Mouse (Mus musculus) left cerebral cortex, adult 11 months (tissue): Measurements from ENCODE around the gene Snx10.
A peak's percentile ranks its signal among the peaks of the same experiment; 100 is the strongest.

Experiments
- DNase-seq: peaks from one replicate; pipeline ENCODE4 v3.0.0; 2022; ENCODE audit warnings: low spot score

The Snx10 gene

DNA sequence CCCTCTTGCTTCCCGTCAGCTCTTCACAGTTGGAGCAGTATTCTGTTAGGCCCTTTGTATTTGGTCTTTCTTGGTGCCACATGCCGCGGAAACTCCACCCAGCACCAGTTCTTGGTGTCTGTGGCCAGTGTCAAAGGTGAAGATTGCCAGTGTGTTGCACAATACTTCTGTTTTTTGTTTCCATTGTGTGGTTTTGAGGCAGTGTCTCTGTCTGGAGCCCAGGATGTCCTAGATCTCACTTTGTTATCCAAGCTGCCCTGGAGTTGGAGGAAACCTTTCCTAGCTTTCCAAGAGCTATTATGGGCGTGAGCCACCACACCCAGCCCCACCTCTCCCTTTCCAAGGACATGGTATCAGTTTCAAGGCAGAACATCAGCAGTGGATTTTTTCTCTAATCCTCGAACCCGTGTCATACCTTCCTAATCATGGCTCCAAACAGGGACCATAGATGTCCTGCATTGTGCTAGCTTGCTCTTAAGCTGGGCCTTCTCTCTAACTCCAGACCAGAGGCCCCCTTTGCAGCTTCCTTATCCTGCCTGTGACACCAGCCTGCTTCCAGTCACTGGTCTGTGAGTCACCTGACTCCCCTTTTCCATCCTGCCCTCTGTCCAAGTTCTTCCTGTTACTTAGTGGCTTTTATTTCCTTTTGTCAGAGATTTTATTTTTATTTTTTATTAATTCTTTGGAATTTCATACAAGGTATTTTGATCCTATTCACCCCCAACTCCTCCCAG is 9.9 kb downstream of the Snx10 start:
- DNase-seq, result no peak

DNA sequence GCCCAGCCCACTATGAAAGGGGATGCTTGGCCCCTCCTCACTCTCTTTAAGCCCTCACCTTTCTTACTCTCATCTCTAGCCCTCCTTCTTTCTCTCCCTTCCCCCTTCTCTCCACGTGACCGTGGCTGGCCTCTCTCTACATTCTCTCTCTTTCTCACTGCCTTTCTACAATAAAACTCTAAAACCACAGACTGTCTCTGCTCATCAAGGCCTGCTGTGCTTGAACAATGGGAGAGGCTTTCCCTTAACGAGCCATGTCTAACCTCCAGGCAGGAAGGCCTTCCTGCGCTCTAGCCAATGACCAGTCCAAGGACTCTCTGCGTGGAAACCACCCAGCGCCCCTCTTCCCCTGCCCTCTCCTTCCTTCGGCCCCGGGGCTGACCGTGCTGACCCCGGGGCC is 11.9 kb downstream of the Snx10 start:
- no peak for DNase-seq

DNA sequence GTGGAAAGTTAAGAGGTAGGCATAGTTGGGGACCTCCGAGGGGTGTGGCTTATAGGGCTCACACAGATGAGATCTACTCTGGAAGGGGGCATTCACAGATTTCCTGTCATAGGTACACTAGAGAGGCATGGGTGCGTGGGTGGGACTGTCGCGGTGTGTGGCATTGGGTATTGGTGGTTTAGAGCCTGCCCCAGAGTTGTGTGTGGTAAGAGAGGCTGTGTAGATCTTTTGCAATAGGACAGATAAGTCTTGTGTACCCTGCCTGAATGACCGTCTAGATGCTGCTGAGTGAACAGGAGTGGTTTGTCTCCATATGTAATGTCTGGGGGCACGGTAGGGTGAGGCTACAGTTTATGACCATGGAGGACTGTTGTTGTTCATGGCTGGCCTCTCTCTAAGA is 16.8 kb downstream of the Snx10 start:
- DNase-seq, result no peak

DNA sequence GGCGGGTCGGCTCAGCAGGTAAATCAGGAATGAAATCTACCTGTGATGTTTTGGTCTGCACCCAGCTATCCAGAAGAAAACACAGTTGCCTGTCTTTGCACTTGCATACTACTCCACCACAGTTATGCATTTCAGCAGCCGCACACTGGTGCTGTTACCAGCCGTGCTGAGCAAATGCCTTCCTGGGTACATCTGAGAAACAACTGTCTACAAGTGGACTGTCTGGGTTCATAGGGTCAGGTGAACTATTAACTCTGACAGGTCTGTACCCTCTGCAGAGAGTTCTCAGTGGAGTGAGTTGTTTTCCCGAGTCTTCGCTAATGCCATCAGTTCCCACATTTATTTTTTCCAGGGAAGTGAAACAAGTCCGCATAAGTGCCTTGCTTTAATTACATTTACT is 17.7 kb downstream of the Snx10 start:
- DNase-seq, result no peak

DNA sequence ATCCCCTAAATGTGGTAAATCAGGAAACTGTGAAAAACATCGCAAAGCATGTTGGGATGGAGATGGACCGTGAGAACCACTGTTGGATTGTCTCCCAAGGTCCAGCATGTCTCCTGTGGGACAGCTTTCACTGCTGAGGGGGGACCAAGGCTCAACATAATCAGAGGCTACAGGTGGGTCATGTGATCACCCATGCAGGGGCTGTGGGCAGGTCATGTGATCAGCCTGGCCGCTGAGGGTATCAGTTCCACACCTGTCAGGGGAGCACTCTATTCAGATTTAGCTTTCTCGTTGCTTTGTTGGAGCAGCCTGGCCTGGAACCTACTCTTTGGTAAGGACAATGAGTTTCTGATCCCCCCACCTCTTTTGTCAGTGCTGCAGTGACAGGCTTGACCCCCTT is 18.4 kb downstream of the Snx10 start:
- no peak for DNase-seq

DNA sequence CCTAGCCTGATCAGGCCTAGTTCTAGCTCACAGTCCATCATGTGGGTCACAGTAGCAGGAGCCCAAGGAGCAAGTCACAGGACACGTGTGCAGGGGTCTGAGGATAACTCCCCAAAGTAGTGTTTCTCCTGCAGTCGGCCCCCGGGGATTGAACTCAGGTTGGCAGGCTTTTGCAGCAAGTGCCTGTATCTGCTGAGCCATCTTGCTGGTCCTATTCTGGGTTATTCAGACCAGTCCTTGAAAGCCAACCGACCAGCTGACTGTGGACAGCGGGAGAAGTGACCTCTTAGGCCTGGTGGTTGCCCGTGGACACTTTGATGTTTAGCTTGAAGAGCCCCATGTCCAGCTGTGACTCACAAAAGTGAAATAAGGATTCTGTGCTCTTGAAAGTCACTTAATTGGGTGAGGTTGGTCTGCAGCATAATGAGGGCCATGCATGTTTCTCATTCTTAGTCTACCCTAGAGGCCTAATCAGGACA is 20.0 kb downstream of the Snx10 start:
- DNase-seq, result no peak

DNA sequence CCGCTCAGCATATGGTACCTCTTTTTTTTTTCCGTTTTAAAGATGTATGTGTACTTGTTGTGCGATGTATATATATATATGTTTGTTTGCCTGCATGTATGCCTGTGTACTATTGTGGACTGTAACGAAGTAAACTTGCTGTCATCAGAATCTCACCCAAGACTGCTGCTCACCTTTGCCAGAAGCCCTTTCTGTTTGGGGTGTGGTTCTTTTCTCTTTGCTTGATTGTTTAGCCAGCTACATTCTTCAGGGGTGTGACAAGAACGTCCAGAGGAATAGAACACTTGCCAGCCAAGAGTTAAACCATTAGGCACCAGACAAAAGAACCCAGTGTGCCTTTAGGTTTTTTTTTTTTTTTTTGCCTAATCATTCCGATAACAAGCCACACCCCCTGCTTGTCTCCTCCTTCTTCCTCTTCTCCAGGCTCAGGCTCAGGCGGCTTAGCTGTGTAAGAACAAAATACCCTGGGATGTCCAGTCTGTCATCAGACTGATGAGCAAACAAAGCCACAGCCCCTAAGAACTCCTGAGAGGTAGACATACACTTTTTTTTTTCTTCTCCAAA is 20.5 kb downstream of the Snx10 start:
- DNase-seq, result no peak

DNA sequence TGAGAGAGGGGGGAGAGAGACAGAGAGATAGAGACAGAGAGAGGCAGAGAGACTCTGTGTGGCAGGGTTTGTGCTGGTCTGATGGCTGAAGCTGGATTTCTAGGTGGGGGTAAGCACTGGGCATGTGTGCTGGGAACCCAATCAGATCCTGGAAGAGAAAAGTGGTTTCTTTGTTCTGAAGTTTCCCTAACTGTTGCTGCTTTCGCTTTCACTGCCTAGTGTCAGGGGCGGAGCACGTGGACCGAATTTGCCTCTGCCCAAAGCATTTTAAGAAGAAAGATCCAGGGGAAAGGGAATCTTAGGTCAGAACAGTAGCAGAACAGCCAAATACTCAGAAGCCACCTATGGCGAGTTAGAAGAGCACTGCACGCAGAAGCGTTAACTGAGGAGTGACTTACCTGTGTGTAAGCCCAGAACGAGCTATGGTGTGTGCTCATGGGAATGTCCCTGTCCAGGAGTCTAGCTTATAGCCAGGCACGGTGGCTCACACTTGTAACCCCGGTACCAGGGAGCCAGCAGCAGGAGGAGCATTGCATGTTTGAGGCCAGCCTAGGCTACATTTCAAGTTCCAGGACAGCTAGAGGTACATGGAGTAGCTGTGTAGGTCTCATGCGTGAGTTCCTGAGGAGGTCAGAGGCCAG is 21.6 kb downstream of the Snx10 start:
- DNase-seq, result no peak

DNA sequence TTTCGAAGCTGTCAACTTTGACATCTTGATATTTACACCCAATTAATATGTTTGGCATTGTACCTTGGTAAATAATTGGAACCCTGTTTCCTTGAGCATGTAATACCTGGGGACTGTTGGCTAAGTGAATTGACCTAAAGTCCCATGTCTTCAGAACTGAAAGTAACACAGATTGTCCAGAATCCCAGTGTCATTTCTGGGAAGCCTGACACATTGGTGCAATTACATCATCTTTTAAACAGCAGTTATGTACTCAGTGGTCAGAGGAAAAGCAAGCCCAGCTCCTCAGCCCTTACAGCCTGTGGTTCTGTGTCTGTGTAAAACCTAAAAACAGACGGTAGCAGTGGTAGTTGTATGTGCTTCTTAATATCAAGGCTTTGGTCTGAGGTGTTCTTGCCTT is 22.4 kb downstream of the Snx10 start:
- no peak for DNase-seq

DNA sequence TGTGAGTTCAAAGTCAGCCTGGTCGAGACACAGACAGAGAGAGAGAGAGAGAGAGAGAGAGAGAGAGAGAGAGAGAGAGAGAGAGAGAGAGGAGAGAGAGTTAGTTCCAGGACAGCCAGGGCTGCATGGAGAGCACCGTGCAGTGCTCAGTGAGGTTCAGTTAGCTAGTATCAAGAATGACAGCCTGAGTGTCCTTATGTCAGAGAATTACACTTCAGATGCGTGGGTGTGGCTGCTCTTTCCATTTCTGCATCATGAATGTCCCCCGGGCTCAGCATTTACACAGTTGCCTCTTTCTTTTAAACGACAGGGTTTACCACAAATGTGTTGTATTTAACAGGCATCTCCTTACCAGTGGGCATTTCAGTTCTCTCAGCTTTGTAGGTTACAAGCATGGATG is 25.1 kb downstream of the Snx10 start:
- no peak for DNase-seq

DNA sequence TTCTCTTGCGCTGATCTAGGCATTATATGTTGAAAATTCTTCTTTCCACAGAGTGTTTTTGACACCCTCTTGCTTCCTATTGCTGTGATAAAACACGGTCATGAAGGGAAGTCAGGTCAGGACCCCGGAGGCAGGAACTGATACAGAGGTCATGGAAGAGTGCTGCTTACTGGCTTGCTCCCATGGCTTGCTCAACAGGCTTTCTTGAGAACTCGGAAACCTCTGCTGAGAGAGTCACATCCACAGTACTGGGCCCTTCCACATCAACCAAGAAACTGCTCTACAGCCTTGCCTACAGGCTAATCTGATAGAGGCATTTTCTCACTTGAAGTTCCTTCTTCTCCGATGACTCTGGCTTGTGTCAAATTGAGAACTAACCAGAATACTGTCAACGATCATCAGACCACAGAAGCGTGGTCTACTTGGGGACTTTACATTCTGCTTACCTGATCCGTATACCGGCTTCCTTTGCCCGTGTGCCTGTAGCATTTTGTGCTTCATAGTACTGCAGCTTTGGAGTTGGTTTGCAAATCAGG is 27.6 kb downstream of the Snx10 start:
- DNase-seq, result no peak

DNA sequence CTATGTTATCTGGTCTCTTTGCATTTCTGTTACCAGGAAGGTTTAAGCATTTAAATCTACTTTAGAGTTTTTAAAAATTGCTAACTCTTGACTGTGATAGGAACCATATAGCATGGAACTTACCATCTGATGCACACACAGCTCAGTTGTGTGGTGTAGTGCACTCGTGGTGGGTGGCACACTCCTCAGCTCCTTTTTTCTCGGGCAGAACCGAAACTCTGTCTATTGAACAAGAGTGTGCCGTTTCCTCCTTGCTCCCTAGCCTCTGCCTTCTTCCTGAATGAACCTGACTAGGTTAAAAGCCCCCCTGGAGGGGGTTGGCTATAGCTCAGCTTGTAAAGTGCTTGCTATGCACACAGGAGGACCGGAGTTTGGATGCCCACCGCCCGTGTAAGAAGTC is 32.9 kb downstream of the Snx10 start:
- DNase-seq, result no peak

DNA sequence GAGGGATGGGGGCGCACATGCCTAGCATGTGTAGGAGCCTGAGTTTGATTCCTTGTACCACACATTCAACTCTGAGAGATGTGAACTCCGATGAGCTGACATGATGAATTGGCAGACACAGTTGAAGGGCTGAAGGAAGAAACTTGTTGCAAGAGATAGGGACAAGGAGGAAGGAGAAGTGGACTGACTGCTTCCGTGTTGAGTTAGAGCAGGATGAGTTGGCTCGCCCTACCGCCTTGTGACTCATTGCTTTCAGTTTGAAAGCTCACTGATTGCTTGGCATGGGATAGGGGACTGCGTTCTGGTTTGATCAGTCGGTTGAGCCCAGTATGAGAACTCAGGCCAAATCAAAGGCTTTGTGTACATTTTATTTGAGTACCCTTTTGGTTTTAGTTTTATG is 34.6 kb downstream of the Snx10 start:
- DNase-seq, result no peak

DNA sequence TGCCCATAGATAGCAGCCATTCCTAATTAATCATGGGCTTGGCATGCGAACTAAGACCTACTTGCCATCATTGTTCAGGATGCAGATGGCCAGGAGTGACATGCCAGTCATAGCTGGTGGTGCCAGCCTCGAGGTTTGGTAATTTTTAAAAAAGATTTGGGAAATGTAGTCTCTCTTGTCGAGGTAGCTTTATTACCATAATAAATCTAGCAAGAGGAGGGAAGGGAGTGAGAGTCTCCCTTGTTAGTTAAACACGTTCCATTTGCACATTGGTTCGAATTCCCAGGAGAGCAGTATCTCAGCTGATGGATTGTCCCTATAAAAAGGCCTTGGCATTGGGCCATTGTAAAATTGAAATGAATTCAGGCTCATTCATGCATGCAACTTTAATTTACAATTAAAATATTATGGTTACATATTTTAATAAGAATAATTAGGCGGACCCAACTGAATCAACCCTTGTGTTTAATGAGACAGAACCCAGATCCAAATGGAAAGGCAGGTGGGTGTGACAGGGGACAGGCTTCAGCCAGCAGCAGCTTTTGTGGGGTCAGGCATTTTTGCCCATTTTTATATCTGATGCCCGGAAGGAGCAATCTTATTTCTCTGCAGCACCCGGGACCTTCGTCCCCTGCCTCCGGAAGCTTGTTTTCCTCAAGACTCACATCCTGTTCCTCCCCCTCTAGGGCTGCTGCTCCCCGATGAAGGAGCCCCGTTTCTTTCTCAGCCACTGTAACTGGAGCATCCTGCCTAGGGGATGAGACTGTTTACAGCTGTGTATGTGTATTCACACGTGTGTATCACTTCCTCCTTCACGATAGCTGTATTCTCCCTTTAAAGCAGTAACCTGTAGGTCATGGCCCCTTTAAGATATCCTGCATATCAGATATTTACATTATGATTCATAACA is 43.3 kb downstream of the Snx10 start:
- no peak for DNase-seq

DNA sequence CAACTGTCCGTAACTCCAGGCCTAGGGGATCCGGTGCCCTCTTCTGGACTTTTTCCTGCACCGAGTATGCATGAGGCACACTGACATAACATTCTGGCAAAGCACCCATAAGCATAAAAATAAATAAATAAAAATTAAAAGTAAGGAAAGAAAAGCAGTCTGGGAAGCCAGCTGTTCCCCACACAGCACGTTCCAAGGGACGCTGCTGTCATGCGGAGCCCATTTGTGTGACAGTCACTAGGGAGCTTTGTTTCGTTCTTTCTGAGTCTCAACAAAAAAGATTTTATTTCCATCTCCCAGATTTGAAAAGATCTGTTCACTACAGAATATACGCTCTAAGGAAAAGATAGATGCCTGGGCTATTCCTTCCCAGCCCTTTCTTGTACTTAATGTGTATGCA is 45.4 kb downstream of the Snx10 start:
- no peak for DNase-seq

DNA sequence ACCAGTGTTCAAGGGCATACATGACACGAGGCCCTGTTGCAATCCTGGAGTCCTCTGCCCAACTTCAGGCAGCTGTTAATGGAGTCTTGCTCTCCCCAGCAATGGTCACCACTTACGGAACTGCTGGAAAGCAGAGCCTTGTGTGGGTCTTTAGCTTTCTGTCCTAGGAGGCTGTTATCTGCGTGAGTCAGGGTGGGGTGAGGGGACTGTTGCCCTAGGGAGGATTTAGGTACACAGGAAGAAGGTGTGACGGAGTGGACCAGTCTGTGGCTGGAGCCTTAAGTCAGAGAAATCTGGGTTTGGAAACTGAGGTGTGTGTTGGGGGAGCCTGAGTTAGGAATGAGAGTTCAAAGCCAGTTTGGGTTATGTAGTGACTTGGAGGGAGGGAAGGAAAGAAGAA is 49.4 kb downstream of the Snx10 start:
- DNase-seq, result no peak

DNA sequence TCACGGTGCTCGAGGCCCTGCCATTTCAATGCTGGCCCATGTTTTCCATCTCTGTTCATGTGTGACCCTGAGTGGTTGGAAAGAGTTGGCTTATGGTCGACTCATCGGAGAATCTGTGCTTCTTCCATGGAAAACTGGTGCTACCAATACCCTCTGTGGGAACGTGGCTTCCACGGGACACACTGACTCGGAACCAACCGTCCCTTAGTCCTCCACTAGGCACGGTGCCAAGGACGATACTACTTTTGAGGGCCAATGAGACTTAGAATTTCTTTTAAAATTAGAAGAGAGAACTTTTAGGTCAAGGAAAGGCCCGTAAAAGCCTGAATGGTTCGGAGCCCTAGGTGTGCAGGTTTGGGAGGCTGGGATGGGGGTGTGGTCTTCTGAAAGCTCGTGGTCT is 50.4 kb downstream of the Snx10 start:
- DNase-seq, result no peak

DNA sequence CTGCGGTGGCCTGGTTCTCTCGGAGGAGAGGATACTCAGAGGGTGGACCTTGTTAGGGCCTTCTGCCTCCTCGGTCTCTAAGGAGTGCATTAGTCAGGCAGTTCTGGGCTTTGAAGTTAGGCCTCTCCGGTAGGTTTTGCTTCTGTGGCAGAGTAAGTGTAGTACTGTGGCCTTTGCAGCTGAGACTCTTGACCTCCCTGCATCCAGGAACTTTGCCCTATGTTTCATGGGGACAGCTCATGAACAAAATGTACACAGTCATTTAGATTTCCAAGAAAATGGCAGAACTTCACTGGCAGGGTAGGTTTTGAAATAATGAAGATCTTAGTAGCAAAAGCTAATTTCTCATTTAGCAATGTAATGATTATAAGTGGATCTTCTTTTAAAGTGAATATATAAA is 54.7 kb downstream of the Snx10 start:
- no peak for DNase-seq

DNA sequence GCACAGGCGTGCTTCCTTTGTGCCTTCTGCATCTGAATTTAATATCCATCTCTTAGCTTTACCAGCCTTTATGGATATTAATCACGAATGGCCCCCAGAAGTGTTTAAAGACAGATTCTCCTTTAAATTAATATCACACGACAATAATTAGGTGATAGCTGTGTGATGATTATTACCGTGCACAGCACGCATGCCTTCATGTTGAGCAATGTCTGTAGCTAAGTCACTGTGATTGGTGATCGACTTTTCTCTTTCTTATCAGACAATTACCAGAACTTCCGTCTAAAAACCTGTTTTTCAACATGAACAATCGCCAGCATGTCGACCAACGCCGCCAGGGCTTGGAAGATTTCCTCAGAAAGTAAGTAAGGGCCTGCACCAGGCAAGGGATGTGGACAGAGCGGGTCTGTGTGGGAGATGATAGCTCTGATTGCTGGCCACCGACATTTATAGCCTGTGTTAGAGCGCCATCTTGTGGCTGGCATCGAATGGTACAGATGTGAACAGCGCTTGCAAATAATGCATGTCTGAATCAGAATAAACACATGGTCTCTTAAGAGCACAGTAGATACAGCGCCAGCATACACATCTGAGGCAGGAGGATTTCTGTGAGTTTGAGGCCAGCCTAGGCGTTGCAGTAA is 56.5 kb downstream of the Snx10 start:
- DNase-seq, result peak; percentile 61

DNA sequence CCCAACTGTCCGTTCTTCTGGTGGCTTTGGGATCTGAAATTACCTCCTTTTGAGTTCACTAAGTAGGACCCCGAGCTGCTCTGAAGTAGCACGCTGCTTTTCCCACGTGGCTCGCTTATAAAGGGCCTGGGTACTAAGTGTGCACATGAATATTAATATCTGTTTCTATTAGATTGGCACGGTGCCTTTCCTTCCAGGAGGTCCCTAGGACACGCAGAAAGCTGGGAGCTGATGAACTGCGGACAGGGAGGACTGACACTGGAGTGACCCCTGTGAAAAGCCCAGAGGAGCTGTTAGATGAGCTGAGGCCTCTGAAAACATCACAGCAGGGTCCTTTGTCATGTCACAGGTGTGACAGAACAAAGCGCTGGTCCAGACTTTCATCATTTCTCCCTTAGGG is 57.7 kb downstream of the Snx10 start:
- no peak for DNase-seq

DNA sequence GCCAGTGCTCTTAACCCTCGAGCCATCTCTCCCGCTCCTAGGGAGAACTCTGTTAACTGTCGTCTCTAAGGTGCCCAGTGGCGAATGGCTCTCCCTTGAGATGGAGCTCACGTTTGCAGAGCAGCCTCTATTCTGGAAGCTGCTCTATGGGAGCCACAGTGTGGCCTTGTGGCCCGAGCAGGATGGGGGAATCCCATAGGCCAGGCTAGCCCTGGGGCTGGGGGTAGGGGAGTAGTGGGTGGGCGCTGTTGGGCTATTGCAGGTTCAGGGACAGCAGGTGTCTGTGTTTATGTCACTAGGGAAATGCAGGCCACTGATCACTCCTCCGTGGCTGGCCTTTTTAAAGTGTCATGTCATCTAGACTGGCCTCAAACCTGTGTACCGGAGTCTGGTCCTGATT is 58.4 kb downstream of the Snx10 start:
- no peak for DNase-seq

DNA sequence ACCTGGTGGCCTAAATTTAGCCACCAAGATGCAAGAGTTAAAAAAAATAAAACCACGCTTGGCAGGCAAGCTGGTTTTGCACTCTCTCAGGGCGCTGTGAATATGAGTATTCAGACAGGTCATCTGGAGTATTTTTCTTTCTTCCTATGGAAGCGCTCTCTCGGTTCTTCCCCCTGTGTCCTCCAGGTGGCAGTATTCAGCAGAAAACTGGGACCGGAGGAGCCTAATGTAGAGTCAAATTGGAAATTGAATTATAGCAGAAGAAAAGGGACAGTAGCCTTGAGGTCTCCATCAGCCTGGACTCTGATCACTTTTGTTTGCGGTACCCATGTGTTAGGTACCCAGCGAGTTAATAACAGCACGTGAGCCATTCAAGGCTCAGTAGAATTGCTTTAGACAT is 62.3 kb downstream of the Snx10 start:
- DNase-seq, result no peak
